Mouse (Mus musculus): ENCODE data around the gene Bcl2l12.

Gene Bcl2l12

DNA sequence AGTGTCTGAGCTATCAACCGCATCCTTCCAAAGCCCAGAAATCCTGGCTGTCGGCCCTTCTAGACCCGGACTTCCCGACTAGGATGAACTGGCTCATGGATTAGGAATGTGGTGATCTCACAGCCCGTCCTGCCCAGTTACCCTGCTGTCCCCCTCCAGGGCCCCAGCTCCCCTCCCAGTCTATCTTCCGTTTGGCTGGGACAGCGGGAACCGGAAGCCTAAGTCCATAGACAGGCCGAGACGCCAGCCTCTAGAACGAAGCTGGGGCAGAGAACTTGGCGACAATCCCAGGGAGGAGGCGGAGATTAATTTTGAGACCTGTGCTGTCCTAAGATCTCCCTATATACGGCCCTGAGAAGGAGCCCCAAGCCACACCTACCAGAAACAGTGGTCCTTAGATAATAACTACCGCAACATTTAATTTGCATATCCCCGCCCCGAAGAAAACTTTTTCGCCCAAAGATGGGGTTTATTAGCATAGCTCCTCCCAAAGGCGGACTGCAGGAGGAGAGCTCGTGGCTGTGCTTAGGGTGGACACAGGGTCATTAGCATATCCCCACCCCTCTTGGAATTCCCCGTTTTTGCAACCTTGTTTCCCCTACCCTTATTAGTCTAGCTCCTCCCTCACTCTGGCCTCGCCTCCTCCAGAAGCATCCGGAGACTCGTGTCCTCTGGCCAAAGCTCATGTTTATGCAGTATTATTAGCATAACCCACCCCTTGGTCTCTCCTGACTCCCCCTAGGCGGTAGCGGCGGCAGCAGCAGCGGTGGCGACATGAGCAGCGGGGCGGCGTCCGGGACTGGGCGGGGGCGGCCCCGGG is 18.9 kb upstream of the Bcl2l12 start, which contains the start of gene Rras:
Gene Rras, plus strand, starts transcription at position 720 of the 820 bp plus-strand sequence.
- peak; percentile 80 to 85 for DNase-seq (ENCODE audit: low spot score in 2 of 2)

DNA sequence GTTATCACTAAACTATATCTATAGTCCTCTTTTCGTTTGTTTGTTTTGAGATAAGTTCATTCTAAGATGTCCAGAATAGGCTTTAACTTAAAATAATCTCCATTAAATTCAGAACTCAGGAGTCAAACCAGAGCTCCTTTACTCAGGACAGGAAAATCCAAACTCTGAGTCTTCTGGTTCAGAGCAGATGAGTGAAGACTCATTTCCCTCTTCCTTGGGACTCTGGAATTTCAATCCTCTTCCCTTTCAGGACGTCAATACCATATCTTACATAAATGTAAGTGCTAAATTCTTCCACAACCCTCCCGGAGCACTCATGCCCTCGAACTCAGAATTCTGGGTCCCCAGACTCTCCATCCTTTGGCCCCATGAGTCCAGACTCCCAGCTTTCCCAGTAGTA is 18.2 kb upstream of the Bcl2l12 start:
- DNase-seq (ENCODE audit: low spot score in 2 of 2) = no peak

DNA sequence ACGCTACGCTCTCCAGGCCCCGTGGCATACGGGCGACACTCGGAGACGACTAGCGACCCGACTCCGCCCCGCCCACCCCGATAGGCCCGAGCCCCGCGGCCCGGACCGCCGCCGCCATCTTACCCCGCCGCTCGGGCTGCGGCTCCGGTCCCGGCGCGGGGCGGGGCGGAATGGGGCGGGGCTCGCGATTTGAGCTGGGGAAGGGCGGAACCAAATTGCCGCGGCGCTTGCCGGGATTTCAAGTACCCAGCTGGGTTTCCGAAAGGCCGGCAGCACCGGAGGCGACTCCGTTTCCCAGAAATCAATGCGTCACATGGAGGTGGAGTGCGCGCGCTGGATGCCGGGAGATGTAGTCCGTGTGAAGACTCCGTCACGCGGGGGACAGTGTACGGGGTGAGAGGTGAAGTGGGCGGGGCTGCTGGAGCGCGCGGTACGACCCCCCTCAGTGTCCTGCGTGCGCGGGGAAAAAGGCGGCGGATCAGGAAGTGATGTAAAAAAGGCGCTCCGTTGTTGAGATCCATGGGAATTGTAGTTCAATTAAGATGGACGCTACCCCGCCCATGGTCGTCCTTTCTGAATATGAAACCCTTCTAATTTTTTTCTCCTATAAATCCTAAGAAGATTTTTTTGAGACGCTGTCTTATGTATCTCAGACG is 17.6 kb upstream of the Bcl2l12 start, which contains the start of gene Scaf1:
Gene Scaf1, minus strand, starts transcription at position 407 of the 656 bp plus-strand sequence.
- DNase-seq (ENCODE audit: low spot score in 2 of 2) = peak; percentile 99 to 100

DNA sequence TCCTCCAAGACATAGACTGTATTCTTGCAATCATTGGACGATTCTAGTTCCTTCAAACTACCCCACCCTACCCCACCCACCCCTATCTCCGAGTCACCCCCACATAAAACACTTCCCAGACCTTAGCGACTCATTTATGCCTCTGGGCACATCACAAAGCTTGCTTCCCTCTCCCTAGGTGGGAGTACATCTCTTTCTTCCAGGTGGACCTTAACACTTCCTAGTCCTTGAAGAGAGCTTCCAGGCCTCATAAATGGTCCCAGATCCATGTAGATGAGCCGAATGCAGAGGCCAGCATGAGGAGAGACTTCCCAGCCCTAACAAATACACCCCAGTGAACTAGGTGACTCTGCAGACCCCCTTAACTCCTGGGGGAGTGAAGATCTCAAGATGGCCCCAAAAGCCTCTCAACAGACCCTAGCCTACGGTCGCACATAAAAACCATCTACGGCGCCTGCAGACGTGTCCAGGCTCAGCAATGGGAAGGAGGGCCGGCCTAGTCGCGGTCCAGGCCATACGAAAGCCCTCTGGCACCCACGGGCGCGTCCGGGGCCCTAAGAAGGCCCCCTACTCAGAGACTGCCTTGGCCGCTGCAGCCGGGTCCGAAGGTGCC is 16.9 kb upstream of the Bcl2l12 start:
- DNase-seq (ENCODE audit: low spot score in 2 of 2) = no peak

DNA sequence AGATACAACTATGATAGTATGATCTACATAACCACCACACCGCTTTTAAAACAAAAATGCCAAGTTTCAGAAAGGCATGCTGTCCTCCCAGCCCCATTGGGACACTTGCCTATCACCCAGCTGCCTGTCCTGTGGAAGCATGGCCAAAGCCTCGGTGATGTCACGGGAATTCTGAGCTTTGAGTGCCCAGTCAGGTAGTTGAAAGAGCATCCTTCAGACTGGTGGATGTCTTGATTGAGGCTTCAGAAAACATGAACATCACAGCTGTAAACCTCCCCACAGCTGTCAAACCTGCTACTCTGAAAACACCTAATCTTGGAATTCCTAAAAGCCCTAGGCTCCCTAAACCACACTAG is 15.6 kb upstream of the Bcl2l12 start:
- DNase-seq (ENCODE audit: low spot score in 2 of 2) = no peak

DNA sequence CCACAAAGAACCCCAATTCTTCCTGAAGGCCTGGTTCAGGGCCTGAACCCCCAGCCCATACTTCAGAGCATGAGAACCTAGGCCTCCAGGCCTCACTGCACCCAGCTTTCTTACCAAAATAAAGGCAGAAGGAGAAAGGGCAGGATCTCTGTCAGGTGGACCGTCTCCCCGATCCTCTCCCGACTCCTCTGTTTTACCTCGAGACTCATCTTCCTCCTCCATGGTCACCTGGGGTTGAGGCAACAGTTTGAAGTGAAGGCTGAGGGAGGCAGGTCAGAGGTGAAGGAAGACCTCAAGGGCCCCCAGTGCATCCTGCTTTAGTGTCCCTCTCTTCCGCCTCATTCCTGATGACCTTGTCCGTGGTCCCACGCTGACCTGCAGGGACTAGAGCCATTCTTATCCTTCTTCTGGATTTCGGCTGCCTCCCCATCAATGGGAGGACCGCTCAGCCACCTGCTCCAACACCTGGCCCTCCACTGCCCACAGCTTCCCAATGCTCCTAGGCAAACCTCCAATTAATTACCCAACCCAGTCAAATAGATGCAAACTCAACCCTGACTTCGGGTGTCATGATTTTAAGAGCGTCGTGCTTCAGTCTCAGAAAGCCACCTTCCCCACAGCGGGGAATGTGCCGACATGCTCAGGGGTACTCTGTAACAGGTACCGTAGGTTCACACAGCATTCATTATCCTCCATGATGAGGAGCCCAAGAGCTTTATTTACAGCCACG is 15.0 kb upstream of the Bcl2l12 start:
- no peak for DNase-seq (ENCODE audit: low spot score in 2 of 2)

DNA sequence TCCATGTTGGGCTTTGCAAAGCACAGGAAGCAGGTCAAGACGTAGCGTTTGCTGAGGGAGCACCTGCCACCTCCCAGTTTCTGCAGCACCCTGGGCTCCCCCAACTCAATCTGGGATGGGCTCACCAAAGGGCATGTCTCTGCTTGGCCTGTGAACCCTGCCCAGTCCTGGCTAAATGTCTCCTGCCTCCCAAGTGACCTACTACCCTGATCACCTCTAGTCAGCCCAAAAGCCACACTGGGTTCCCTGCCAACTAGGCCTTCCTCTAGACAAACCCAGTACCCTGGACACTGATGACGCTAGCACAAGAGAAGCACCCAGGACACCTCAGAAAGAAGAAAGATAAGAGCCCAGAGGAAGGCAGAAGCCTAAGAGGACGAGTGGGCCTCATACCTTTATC is 14.3 kb upstream of the Bcl2l12 start:
- DNase-seq (ENCODE audit: low spot score in 2 of 2) = no peak

DNA sequence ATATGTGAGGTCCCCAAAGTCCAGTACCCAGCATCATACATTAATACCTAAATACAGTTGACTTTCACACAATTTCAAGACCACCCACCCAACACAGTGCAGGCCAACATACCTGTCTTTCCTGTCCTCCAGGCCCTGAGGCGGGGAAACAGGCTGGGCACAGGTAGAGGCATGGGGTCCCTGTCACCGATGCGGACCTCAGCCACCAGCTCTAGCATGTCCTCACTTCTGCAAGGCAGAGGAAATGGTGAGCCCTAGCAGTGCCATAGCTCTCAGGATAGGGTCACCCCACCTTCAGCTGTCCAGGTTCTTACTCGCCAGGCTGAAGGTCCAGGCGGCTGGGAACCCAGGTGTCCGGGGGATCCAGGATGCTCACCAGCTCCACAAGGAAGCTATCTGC is 13.5 kb upstream of the Bcl2l12 start:
- DNase-seq (ENCODE audit: low spot score in 2 of 2) = no peak

DNA sequence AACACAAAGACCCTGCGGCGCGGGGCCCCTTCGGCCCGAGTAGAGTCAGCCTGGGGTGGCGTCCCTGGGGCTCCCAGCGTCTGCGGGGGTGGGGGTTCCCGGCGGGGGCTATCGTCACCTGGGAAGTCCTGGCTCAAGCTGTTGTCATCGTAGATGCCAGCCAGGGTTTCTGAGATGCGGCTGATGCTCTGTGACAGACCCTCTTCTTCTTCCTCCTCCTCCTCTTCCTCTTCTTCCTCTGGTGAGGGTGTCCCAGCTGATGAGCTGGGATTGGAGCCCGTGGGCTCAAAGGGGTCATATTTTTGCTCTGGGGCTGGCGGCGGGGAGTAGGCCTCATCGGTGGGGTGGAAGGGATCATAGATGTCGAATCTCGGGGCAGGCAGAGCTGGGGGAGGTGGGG is 9.9 kb upstream of the Bcl2l12 start:
- no peak for DNase-seq (ENCODE audit: low spot score in 2 of 2)

DNA sequence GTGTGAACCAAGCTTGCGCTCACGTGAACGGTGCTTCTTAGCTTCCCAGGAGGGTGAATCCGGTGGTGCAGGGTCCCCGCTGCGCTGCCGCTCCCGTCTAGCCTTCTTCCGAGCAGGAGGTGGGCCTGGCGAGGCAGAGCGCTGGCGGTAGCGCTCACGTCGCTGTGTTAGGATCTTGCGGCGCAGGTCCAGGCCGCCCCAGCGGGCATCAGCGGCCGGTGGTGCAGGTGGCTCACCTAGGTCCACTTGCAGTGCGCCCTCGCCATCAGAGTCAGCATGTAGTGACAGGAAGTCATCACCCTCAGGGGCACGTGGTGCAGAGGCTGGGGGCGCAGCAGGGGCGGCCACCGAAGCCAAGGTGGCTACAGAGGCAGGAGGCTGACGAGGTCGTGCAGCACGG is 9.3 kb upstream of the Bcl2l12 start:
- DNase-seq (ENCODE audit: low spot score in 2 of 2) = no peak

DNA sequence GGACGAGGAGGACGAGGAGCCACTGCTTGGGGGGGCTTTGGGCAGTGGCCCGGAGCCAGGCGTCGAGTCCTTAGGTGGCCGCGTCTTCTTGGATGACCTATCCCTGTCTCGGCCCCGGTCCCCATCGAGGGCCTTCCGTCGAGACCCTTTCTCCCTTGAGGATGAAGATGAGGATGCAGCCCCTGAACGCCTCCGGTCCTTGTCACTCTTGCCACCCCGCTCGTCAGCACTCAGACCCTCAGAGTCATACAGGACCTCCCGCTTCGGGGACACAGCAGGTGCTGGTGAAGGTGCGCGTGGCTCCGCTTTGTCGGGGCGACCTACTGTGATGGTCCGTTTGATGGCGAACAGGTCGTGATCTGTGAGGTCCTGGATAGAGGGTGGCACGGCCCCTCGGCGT is 8.6 kb upstream of the Bcl2l12 start:
- DNase-seq (ENCODE audit: low spot score in 2 of 2) = no peak

DNA sequence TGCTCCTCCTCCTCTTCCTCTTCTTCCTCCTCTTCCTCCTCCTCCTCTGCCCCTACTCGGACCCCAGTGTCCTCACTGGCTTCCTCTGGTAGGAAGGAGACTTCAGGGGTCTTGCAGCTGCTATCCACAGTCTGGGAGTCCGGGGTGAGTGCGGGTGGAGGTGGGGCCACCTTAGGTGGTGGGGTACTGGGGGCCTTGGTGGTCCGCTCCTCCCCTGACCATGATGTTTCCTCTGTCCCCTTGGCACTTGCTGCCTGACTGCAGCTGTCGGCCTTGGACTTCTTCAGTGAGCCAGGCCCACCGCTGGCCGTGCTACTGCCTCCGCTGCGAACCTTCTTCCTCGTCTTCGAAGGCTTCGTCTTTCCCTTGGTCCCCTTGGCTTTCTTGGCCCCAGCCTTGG is 8.0 kb upstream of the Bcl2l12 start:
- DNase-seq (ENCODE audit: low spot score in 2 of 2) = no peak

DNA sequence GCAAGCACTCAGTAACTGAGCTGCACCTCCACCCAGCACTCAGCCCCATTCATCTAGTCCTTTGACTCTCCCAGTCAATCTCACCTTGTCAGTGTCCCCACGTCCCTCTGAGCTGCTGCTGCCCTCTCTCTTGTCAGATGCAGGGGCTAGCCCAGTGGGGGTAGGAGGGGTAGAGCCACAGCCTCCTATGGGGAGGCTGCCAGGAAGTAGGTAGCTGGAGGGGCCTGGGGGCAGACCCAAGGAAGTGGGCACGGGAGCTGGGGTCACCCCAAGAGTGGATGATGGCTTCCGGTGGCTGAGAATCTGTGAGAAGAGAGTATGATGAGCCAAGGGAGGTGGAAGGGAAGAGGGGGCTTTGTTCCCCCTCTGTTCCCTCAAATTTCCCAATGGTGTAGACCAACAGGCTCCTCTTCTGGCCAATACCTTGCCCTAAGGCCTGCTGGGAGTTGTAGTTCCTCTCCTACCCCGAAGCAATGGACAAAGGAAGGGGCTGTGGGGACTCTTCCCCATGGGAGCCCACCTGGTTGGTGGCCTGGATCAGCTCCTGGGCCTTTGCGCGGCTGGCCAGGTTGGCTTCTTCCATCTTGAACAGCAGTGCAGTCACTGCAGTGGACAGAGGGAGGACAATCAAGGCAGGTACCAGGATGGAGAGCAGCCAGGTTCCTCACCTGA is 6.9 kb upstream of the Bcl2l12 start:
- DNase-seq (ENCODE audit: low spot score in 2 of 2) = no peak

DNA sequence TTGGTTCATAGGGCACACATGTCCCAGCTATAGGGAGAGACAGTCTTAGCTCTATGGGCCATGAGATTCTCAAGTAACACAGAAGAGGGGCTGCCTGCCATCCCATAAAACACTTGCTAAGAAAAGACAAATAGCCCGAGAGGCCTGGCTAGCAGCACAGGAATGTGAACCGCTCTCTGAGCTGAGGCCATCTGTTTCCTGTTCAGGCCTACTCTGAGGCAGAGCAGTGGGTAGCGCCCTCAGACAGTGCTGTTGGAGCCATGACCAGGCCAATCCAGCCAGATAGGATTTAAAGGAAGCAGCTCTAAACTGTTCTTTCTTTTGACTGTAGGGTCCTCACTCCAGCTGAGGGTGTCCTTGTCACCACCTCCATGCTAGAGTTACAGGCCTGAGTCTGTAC is 6.0 kb upstream of the Bcl2l12 start:
- DNase-seq (ENCODE audit: low spot score in 2 of 2) = no peak

DNA sequence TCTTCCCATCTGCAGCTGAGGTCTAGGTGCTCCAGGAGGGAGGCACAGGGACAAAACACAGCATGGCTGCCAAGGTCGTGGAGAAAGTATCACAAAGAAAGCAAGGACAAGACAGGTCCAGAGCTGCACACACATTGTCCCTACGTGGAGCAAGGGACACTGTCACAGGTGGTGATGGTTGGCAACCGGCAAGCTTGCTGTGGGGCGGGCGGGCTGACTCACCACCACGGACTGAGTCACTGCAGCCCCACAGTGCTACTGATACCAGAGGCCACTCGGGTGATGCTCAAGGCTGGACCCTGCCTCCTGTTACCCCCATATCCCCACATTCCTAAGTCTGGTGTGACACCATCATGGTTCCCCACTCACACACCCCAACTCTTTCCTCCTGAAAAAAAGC is 3.9 kb upstream of the Bcl2l12 start:
- no peak for DNase-seq (ENCODE audit: low spot score in 2 of 2)

DNA sequence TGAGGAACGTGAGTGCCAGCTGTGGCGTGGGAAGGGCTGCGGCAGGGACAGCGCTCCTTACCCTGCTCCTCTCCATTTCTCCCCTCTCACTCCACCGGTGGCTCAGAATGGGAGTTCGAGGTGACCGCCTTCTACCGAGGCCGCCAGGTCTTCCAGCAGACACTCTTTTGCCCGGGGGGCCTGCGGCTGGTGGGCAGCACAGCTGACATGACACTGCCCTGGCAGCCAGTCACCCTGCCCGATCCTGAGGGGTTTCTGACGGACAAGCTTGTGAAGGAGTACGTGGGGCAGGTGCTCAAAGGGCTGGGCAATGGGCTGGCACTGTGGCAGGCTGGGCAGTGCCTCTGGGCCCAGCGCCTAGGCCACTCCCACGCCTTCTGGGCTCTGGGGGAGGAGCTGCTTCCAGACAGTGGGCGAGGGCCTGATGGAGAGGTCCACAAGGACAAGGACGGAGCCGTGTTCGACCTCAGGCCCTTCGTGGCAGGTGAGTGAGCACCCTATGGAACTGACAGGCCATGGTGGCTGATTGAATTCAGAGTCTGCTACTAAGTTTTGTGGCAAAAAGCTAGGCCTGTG is 2.1 kb upstream of the Bcl2l12 start:
- no peak for DNase-seq (ENCODE audit: low spot score in 2 of 2)

DNA sequence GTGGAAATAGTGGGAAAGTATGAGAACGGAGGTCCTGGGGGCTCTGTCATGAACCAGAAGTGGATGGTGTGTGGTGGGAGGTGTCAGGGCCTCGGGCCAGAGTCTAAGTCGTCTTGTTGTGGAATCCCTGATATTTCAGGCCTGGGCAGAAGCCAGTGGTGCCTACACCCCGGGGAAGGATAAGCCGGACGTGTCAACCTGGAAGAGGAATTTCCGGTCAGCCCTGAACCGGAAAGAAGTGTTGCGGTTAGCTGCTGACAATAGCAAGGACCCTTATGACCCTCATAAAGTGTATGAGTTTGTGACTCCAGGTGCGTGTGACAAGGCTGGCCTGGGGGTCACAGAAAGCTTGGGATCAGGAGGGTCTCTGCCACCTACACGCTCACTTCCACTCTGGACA is 1.2 kb upstream of the Bcl2l12 start:
- no peak for DNase-seq (ENCODE audit: low spot score in 2 of 2)

DNA sequence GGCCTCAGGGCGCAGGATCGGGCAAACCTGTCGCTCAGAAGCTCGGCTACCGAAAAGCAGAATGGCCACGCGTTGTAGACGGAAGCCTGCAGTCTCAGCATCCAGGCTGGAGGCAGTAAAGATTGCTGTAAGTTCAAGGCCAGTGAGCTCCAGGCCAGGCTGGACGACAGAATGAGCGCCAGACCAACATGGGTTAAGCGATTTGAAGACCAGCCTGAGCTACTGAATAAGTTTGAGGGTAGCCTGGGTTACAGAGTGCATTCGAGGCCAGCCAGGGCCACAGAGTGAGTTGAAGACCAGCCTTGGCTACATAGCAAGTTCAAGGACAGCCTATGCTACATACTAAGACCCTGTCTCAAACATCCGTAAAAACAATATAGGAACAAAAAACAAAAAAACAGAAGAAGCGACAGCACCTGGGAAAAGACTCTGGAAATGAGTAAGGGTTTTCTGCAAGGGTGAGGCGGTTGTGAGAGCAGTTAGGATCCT is 528 bp downstream of the Bcl2l12 start:
- DNase-seq (ENCODE audit: low spot score in 2 of 2) = no peak

DNA sequence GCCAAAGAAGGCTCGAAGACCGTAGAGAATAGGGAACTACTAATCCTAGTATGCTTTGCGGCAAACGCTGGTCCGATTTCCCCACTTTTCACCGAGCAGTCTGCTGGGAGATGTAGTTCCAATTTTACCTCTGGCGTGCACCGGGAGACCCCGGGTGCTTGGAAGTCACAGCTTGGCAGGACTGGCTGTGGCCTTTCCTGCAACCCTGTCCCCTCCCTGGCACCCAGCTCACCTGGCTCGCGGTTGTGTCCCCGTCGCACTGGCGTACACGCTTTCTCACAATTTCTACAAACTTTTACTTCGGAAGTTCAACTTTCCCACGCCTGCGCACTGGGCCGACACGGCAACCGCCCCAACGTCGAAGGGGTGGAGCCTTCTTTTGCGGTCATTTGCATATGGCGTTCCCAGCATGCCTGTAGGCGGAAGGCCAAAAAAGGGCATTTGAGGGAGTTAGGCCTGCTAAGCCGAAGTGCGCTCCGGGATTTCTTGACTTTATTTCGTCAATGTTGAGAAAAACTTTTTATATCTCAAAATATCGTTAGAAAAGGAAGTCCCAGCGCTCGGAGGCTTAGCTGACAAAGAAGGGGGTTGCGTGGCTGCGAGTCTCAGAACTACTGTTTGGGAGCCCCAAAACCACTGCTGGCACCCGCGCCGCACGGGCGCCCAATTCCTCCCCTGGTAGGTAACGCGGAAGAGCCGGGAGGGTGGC is 1.1 kb downstream of the Bcl2l12 start, which contains the start of gene Irf3:
Gene Irf3, plus strand, starts transcription at position 418 of the 709 bp plus-strand sequence.
- DNase-seq (ENCODE audit: low spot score in 2 of 2) = peak; percentile 92 to 94

DNA sequence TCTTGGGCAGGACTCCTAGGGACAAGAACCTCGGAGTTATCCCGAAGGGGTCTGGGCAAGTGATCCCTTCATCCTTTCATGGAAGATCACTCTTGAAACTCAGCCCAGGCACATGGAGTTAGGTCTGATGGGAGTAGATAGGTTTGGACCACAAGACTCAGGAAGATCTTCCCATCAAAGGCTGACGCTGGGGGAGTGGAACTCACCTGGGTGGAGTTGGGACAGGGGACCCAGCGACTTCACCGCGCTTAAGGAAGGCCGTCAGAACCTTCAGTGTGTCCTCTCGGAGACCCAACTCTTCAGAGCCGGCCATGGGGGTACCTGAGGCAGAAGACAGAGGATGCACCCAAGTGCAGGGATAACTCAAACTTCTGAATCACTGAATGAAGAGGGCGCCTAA is 1.8 kb downstream of the Bcl2l12 start:
- no peak for DNase-seq (ENCODE audit: low spot score in 2 of 2)

Measured in frontal cortex, postnatal 10 days (tissue).